Comparison of ENCODE assay signal across 19 mouse cellular contexts in genomic region chr2:69426081-69426480, GRCm38 (mm10). TPM values are rescaled to one million over a fixed set of nuclear protein-coding genes. Genes with fewer than 3 reads are reported as not detected.
"Had no signal": no experiment of that assay in that cellular context is flagged by ENCODE, and none has a peak within 500 bp of the region (broad histone marks: within the 10 kb centered on the region; RNA-seq: fewer than 3 reads in every experiment).

No protein-coding gene starts in this region.

- DNase-seq: lung, adult 18-20 months; lung, embryonic 14.5 days; lung, postnatal 10 days; lung, postnatal 4 days; midbrain, embryonic 14.5 days; retina, postnatal 1 day; right cerebral cortex, adult 18-20 months; right cerebral cortex, postnatal 25 days; right cerebral cortex, postnatal 4 days; spleen, adult 18-20 months; thymus, adult 2 months; thymus, postnatal 25 days; thymus, postnatal 4 days had no signal

- ATAC-seq: midbrain, embryonic 16.5 days had no signal

RNA-seq across cellular contexts. Expression of gene Dhrs9, which starts 45.8 kb away (rescaled TPM):
- polyA plus RNA-seq: lung, embryonic 14.5 days; midbrain, embryonic 10.5 days; midbrain, embryonic 12.5 days; midbrain, embryonic 14.5 days; midbrain, embryonic 16.5 days; neural tube, embryonic 11.5 days; neural tube, embryonic 13.5 days; neural tube, embryonic 15.5 days had no signal
